Mouse (Mus musculus): ENCODE measurements around the gene Fam126b. TPM values are rescaled to one million over a fixed set of nuclear protein-coding genes. Genes with fewer than 3 reads are reported as not detected.
"Not testable (repeated sequence)": the region's sequence is repeated elsewhere in the genome, so short reads cannot be mapped to it uniquely, and the experiment has no call there.

The Fam126b gene
- 100 to 1,000 TPM; 132 to 154 TPM for total RNA-seq (2021)
- long read RNA-seq, full-length matches to known transcripts: 38 of 59 reads
- long read RNA-seq, partial matches to known transcripts: 3 of 59 reads
- long read RNA-seq, other reads (novel, unspliced or antisense): 18 of 59 reads

DNA sequence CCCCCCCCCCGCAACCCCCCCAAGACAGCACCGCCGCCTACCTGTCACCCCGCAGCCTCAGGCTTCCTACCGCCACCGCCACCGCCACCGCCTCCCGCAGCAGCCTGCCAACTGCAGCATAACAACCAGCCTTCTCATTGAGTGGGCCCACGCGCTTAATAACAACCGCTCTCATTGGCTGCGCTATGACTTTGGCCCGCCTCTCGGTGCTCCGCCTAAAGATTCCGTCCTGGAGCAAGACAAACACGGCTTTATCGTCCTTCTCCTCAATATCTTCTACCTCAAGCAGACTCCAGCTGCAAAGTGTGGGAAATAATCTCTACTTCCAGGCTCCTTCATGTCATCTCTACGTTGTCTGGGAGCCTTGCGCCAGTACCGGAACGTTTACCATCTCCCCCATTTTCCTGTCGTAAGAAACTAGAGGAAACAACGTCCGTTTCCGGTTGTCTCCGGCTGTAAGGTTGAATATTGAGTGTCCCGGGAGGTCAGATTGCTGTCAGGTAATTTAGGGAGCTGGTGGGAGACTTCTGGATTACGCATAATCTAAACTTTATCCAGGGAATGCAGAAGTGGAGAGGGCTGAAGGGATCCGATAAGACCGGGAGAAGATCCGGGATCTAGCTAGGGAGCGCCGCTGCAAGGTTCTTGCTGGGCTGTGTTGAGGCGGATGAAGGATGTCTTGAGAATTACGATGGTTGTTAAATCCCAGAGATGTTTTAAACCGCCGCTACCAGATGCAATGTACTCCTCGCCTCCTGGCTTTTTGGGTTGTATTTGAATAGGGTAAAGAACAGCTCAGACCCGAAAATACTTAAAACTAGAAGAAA lies at the start of gene Fam126b, which contains the start of gene Ndufb3:
TSS of gene Fam126b (minus strand) at position 153 of the 827 bp plus-strand sequence.
TSS of gene Ndufb3 (plus strand) at position 214 of the 827 bp plus-strand sequence.
- DNase-seq (ENCODE audit: low spot score in 2 of 2): peak; percentile 85 to 96

DNA sequence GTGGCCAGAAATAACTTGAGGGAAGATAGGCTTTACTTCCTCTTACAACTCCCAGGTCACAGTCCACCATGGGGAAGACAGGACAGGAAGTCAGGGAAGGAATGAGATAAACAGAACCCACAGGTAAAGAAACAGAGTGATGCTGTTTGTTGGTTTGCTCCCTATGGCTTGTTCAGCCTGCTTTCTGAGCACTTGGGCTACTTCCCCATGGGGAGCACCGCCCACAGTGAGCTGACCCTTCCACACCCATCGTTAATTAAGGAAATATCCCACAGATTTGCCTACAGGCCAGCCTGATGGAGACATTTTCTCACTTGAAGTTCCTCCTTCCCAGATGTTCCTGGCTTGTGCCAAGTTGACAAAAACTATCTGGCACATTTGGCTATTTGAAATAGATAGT lies 42.7 kb upstream of the Fam126b start:
- not testable (repeated sequence) for DNase-seq (ENCODE audit: low spot score in 2 of 2)

DNA sequence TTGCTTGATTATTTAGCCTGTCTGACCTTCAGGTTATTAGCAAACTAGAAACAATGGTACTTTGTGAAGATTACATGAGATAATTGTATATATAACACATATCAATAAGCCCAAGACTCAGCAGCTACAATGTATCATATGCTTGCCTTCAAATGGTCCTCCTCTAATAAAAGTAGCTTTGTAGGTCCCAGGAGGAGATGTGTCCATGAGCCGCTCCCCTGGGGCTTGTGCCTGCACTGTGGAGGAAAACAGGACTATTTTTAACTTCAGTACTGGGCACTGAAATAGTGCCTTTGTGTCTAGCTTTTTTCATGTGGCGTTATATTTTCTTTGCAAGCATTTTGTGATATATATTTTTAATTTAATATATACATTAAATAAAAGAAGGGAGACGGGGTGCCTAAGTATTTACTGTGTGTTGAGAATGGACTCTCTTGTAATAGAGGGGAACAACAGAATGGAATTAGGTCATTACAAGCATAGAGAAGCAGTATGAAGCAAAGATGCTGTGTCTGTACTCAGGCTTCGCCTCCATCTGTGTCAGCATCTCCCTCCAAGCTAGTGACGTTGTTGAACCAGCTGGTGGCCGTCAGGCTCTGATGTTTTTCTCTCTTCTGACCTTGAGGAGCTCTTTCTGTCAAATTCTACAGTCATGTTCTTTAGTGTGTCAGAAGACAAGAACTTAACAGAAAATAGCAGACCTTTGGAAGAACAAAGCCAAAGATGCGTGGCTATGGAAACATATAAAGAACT lies 36.0 kb upstream of the Fam126b start:
- peak; percentile 30 to 69 for DNase-seq (ENCODE audit: low spot score in 2 of 2)

DNA sequence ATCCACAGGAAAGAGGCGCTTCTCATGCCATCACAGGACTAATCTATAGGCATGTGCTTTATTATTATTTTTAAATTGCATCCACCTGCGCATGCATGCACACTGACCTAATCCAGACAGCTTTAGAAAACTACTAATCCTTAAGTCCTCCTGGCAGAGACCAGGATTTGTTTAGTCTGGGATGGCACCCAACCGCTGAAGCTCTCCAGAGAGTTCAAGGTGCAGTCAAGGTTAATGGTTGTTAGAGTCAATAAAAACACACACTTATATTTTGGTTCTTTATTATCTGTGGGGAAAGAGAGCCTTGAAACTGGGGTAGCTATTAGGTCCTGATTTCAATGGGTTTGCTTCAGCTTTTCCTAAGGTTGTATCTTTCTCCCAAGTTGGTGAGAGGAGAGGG lies 35.1 kb upstream of the Fam126b start:
- no peak for DNase-seq (ENCODE audit: low spot score in 2 of 2)

DNA sequence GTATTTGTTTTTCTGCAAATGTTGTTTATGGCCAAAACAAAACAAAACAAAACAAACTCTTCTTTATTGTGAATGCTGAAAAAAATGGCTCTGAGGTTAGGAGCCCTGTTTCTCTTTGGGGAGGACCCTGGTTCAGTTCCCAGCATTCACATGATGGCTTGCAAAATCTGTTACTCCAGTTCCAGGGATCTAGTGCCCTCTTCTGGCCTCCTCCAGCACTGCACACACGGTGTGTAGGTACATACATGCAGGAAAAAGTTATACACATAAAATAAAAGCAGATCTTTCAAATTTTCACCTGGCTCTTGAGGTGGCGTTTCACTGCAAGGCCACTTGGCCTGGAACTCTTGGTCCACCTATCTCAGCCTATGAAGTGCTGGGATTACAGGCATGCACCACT lies 32.6 kb upstream of the Fam126b start:
- no peak for DNase-seq (ENCODE audit: low spot score in 2 of 2)

DNA sequence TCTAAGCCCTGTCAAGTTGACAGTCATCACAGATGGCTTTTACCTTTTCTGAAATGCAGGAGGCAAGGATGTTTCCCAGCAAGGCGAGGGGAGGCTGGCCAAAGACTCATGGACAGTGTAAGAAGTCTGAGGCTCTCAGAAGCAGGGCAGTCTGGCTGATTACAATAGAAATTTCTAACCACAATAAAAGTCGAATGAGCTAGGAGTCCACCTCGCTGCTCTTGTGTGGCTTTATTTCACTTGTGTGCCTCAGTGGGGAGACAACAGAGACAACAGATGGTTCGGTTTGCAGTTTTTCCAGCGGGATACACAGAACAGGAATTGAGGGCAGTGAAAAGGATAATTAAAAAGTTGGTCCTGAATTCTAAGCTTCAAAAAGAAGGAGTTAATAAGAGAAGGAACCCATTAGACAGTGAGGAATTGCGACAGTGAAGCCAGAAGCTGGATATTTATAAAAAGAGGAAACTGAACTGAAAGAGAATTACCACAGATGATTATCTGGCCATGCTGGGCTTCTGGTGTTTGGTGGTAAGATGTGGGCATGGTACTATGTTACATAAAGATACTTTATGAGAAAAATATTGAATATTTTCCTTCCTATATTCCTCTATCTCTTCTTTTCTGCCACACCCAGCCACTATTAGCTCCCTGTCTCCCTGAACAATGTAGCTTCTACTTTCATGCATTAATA lies 32.0 kb upstream of the Fam126b start:
- DNase-seq (ENCODE audit: low spot score in 2 of 2): no peak

DNA sequence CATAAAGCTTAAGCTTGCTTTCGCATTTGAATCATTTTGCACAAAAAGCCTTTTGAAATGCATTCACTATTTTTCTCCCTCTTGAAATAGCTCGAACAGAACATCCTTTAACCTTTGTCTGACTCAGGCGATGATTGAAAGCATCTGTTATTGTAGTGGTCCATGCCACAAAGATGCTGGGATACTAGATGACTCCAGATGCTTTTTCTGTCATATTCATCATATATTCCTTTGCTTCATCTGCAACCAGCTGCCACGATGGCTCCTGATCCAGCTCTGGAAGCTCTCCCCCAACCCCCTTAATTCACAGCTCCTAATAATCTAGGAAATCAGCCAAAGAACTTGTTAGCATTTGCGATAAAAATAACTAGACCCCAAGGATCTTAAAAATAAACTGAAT lies 31.0 kb upstream of the Fam126b start:
- DNase-seq (ENCODE audit: low spot score in 2 of 2): peak; percentile 11 to 51

DNA sequence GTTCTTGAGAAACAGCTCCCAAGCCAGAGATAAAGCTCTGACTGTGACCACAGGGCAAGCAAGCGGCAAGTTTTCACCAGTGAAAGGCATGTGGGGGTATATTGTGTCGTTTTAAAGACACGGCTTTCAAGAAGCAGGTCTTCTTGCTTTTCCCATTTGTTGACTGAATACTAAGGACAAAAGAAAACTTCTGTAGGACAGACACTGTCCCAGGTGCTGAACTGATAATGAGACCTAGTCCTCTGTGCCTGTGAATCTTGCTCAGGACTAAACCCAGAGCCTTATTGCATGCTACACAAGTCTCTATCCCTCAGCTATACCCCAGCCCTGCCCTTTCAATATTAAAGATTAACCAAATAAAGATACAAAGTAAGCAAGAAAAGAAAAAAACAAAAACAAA lies 30.1 kb upstream of the Fam126b start:
- DNase-seq (ENCODE audit: low spot score in 2 of 2): no peak

DNA sequence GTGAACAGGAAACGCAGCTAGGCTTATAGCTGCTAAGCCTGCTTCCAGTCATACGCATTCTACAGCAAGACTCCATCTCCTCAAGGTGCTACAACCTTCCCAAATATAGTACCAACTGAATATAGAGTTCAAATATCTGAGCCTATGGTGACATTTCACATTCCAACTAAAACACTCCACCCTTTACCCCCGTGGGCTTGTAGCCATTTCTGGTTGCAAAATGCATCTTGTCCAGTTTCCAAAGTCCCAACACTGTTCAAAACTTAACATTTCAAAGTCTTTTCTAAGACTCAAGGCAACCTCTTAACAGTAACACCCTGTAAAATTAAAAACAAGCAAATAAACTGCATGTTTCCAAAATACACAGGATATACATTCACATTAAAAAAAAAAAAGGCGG lies 29.0 kb upstream of the Fam126b start:
- DNase-seq (ENCODE audit: low spot score in 2 of 2): no peak

DNA sequence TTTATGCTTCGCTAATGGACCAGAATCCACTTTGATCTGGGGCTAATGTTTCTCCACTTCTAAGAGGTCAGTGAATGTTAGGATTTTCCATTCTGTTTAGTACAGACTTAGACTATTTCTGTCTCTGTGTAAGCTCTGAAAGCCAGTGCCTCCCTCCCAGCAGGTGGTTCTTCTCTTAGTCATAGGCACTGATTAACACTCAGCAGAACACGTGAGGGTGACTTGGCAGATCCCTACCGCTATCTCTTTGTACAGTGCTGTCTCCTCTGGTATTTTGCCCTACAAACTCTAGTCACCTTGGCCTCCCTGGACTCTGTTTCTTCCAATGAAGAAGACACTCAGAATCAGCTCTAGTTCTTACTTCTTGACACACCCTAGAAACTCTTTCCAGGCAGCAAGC lies 28.3 kb upstream of the Fam126b start:
- peak; percentile 28 to 49 for DNase-seq (ENCODE audit: low spot score in 2 of 2)

DNA sequence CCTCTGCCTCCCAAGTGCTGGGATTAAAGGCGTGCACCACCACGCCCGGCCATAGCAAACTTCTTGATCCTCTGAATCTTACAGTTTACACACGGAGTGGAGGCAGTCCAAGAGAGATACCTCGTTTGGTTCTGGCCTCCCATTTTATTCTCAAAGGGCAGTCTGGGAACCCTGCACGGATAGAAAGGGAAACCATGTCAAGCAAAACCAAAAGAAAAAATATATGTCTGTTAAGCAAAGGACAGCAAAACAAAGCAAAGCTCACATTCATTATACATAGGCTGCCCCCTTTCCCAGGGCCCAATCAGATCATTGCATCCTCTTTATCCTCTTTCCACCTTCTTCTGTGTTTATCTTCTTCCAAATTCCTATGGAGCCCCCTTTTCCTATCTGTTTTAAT lies 27.7 kb upstream of the Fam126b start:
- no peak for DNase-seq (ENCODE audit: low spot score in 2 of 2)

DNA sequence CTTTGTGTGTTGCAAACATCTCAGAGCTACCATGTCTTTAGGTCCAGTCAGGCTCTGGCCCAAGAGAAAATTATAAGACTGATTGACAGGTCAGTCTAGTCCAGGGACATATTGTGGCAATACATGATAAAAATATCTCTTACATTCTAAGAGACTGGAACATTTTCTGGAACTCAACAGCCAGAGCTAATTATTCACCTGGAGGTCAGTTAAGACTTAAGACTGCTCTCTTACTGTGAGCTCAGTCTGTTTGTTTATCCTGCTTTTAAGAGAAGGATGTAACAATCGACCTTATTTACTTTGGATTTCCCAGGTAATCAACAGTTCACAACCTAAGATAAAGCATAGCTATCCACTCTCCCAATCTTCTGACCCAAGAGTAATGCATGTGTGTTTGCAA lies 24.5 kb upstream of the Fam126b start:
- DNase-seq (ENCODE audit: low spot score in 2 of 2): no peak

DNA sequence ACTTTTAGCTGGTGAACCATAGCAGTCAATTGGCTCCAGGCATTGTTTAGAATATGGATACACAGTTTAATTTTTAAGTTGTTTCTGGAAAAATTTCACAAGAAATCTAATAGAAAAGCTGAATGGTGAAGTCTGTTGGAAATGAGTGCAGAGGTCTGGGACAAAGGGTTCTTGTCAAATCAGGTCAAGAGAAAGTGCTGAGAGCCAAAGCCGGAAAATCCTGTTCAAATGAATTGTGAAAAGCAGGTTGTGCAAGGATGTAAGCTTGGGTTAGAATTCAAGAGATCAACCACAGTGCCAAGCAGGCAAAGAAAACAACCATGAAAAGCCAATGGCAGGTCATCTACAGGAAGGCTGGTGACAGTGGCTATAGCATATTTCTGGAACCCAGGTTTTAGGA lies 24.0 kb upstream of the Fam126b start:
- DNase-seq (ENCODE audit: low spot score in 2 of 2): no peak

DNA sequence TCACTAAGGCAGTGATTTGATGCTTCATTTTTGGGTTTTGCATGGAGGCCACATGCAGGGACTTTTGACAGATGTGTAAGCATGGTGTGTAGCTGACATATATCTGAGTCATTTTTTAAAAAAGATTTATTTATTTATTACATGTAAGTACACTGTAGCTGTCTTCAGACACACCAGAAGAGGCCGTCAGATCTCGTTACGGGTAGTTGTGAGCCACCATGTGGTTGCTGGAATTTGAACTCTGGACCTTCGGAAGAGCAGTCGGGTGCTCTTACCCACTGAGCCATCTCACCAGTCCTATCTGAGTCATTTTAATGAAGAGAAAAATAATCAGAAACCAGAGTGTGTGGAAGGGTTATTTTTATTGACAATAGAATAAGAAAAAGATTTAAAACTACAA lies 23.5 kb upstream of the Fam126b start:
- DNase-seq (ENCODE audit: low spot score in 2 of 2): not testable (repeated sequence)

DNA sequence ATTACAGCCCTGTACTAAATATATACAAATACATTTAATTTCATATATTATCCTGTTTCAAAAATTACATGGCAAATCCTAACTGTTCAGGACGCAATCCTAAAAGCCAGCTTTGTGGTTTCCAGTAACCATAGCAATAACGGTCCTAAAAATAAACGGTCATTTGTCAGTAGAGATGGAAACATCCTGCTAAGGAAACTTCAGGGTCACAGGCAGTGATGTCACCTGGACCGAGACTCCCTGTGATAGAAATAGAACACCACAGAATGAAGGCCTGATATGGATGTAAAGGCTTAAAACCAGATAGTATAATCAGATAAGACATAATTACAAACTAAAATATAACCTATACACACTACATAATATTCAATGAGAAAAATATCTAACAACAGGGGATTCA lies 17.6 kb upstream of the Fam126b start:
- no peak for DNase-seq (ENCODE audit: low spot score in 2 of 2)

DNA sequence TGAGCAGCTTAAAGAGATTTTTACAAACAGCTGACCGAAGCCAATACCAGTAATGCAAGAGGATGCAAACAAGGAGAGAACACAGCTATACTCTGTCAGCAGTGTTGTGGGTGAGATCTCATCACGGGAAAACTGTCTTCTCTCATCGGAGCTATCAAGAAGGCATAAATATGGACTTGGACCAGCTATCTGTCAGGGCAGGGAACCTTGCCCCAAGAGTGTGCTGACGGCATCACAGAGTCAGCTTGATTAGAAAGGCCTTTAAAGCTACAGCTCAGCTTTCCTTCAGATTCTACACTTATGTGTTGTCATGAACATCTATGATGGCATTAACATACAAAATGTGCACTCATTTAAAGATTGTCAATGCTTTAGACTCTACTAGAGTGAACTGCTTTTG lies 16.6 kb upstream of the Fam126b start:
- DNase-seq (ENCODE audit: low spot score in 2 of 2): no peak

DNA sequence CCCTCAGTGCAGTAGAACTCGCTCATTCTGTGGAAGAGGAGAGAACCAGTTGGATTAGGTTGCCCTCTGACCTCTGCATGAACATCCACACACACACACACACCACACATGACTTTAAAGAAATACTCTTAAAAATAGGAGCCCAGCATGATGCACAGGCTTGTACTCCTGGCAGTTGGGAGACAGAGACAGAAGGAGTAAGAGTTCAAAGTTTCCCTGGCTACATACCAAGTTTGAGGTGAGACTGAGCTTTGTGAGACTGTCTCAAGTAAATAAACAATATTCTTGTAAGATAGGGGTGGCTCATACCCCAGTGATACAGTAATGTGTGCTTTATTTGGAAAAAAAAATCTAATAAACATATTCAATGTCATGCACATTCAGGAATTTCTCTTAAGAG lies 1.4 kb upstream of the Fam126b start:
- DNase-seq (ENCODE audit: low spot score in 2 of 2): no peak

DNA sequence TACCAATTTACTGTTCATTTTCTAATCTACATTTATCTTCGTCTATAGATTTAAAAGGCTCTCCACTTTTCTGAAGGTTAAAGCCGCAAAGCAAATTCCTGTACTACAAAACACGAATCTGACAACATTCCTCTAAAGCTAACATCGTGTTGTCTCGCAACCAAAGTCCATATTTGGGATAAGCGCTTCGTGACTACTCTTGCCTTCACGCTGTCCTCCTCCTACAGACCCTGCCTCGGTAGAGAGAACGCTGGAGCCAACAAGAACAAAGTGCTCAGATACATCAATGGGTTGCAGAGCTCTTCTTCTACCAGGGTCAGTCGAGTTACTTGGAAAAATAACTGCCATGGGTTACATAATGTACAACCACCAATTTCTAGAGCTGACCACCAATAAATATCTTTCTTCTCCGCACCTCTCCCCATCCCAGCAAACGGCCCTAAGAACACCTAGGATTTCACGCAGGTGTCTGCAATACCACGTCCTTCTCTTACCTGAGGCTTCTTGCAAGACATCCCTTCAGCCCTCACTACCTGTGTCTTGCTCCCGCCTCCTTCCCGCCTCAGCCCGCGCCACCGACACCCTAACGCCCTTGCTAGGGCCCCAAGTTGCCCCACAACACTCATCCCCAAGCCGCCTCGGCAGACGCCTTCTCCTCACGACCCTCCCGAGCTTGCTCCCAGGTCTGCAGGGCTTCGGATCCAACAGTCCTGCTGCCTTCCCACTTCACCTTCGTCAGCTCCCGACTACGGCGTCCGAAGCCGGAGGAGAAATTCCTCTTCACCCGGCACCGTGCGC lies 551 bp downstream of the Fam126b start:
- DNase-seq (ENCODE audit: low spot score in 2 of 2): peak; percentile 13 to 47

DNA sequence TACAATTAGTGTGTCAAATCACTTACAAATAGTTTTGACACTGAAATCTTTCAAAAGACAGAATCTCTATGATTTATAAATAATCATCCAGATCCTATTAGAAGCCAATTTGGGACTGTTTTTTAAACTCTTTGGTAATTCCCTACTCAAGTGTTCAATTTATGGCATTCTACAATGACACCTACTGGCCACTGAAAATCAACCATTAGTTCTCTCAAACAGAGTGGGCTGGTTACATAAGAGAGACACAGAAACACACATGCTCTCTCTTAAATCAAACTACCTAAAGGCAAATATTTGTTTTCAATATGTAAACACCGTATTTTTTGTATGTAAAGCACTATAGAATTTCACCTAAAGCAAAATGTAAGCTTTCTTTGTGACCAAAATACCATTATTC lies 1.9 kb downstream of the Fam126b start:
- DNase-seq (ENCODE audit: low spot score in 2 of 2): peak in 1 of 2 experiments; percentile 53

DNA sequence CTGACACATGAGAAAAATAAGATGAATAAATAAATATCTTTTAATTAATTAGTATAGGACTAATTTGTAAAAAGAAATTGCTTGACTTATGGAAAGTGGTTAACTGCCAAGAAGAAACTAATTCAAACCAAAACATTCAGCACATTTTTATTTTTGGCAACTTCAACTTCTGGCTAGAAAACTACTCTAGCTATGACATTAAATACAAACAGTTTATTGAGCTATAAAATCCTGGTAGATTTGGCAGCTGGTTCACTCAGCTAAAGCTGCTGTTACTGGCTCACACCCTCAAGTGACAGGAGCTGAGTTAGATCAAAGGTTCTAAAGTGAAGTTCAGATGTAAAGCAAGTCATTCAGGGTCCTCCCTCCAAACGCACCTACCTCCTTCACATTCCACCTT lies 3.5 kb downstream of the Fam126b start:
- no peak for DNase-seq (ENCODE audit: low spot score in 2 of 2)

DNA sequence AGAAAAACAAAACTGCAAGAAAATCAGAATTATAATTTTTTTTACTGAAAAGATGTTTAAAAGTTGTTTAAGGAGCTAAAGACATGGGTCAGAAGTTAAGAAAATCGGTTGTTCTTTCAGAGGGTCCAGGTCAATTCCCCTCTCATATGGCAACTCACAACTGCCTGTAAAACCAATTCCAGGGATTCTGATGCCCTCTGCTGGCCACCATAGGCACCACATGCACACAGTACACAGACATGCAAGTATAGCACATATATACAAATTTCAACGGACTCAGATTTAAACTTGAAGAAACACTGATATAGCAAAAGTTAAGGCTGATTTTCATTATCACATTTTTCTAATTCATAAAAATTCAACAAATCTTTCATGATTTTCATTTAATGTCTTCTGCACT lies 6.9 kb downstream of the Fam126b start:
- DNase-seq (ENCODE audit: low spot score in 2 of 2): no peak
